Mouse (Mus musculus): Measurements from ENCODE around the gene Ppp1r3g.
A peak's percentile ranks its signal among the peaks of the same experiment; 100 is the strongest.

Gene Ppp1r3g

DNA sequence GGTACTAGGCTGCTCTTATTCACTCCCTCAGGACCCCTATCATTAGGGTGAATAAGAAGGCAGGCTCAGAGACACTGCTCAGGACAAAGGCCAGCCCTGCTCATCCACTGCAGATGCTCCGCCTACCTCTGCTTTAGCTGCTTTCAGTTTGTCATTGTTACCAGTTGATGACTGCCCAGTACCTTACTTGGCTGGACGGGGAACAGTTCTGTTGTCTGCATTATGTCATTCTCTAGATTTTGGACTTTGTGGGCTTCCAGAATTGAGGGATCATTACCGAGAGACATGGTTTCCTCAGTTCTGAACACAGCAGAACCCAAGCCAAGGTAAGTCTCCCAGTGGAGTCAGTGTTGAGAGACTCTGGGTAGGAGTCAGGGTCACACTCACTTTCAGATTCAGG is 36.6 kb downstream of the Ppp1r3g start:
- no peak for DNase-seq (ENCODE audit: low spot score)

GRCm38 (mm10) chr13:35995696-35996426 is 37.2 kb downstream of the Ppp1r3g start:
- DNase-seq (ENCODE audit: low spot score): no peak

DNA sequence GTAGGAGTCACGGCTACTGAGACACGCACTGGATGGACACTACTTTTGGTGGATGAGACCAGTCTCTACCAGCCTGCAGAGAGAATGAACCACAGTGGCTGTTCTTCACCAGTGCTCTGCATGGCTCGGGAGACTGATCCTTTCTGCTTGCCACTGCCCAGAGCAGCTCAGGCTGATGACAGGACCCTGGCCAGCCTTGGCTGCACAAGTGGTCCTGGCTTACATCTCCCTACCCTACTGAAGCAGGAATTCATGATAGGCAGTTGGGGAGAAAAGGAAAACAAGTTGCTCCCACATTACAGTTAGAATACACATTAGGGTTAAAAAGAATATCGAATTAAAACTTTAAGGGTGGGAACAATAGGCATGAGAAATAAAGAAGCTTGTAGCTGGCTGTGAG is 39.0 kb downstream of the Ppp1r3g start:
- no peak for DNase-seq (ENCODE audit: low spot score)

- DNase-seq (ENCODE audit: low spot score): no peak
Measured at GRCm38 (mm10) chr13:36000798-36001197, 42.2 kb downstream of the Ppp1r3g start.

- no peak for DNase-seq (ENCODE audit: low spot score)
Measured at GRCm38 (mm10) chr13:36009981-36010380, 51.3 kb downstream of the Ppp1r3g start.

- DNase-seq (ENCODE audit: low spot score): no peak
Measured at GRCm38 (mm10) chr13:36015636-36016035, 57.0 kb downstream of the Ppp1r3g start.

- no peak for DNase-seq (ENCODE audit: low spot score)
Measured at GRCm38 (mm10) chr13:36018017-36018416, 59.4 kb downstream of the Ppp1r3g start.

- peak; percentile 17 for DNase-seq (ENCODE audit: low spot score)
Measured at GRCm38 (mm10) chr13:36019309-36020274, 61.0 kb downstream of the Ppp1r3g start.

All from testis, postnatal 14 days (tissue).